Mouse (Mus musculus): Measurements from ENCODE around the gene Tceal5. TPM values are rescaled to one million over a fixed set of nuclear protein-coding genes. Genes with fewer than 3 reads are reported as not detected.

Tceal5 gene
- polyA plus RNA-seq, 1 experiment: 15.4 TPM

DNA sequence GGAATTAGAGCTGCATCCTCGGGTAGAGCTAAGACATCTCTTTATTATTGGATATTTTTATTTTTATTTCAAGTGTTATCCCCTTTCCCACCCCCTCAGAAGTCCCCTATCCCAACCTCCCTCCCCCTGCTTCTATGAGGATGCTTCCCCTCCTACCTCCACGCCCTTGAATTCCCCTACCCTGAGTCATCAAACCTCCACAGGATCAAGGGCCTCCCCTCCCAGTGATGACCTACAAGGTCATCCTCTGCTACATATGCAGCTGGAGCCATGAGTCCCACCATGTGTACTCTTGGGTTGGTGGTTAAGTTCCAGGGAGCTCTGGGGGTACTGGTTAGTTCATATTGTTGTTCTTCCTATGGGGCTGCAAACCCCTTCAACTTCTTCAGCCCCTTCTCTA, 9.7 kb upstream of the Tceal5 start:
- H3K27ac ChIP-seq (ENCODE audit: insufficient read depth, low read length): peak overlapping the region; percentile 54; the same call in 1 of the 2 replicates
- peaks cover 2% of the 10 kb centered on the region for H3K4me1 ChIP-seq (ENCODE audit: control insufficient read depth, insufficient read depth, low read length)
- H3K9ac ChIP-seq (ENCODE audit: low read depth, poor library complexity, severe bottlenecking): no peak overlapping the region
- no peaks in the 10 kb centered on the region for H3K27me3 ChIP-seq (ENCODE audit: control insufficient read depth, insufficient read depth, low read length, poor library complexity, severe bottlenecking)
- no peak overlapping the region for H3K4me3 ChIP-seq (ENCODE audit: low read depth, low read length)
- H3K36me3 ChIP-seq (ENCODE audit: control insufficient read depth, insufficient read depth, low read length, poor library complexity, severe bottlenecking): no peaks in the 10 kb centered on the region
- no peak for TF ChIP-seq POLR2A (IDR thresholded peaks at IDR 0.05; ENCODE audit: insufficient read depth, low read length)
- no peak for TF ChIP-seq EP300 (IDR thresholded peaks at IDR 0.05; ENCODE audit: insufficient read depth, low read depth, low read length)
- no peak for TF ChIP-seq CTCF (IDR thresholded peaks at IDR 0.05; ENCODE audit: low read depth, low read length)
- H3K9me3 ChIP-seq (replicated peaks; ENCODE audit: control insufficient read depth, insufficient read depth, low read length, poor library complexity, severe bottlenecking): no peaks in the 10 kb centered on the region

DNA sequence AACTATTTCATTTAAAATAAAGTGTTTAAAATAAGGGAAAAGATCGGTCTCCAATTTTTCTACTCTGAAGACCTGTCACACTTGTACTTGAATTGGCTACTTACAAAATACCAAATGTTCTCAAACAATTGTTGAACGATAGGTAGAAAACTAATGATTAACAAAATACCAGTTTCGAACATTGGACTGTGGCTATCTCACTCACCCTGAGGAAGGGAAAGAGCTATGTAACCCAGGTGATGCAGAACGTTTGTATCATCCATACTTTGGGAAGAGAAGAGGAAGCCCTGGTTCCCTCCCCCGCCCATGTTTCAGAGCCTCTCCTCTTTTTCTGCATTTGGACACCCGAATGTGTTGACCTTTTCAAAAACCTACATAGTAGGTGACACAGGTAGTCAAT, 730 bp upstream of the Tceal5 start:
- Histone ChIP-seq H3K9ac (ENCODE audit: low read depth, poor library complexity, severe bottlenecking) (no peak overlapping the region), H3K27me3 (ENCODE audit: control insufficient read depth, insufficient read depth, low read length, poor library complexity, severe bottlenecking) (no peaks in the 10 kb centered on the region), H3K4me3 (ENCODE audit: low read depth, low read length) (no peak overlapping the region), H3K27ac (ENCODE audit: insufficient read depth, low read length) (no peak overlapping the region), H3K4me1 (ENCODE audit: control insufficient read depth, insufficient read depth, low read length) (peaks cover 1% of the 10 kb centered on the region), H3K36me3 (ENCODE audit: control insufficient read depth, insufficient read depth, low read length, poor library complexity, severe bottlenecking) (no peaks in the 10 kb centered on the region), H3K9me3 (replicated peaks; ENCODE audit: control insufficient read depth, insufficient read depth, low read length, poor library complexity, severe bottlenecking) (no peaks in the 10 kb centered on the region)
- TF ChIP-seq EP300 (IDR thresholded peaks at IDR 0.05; ENCODE audit: insufficient read depth, low read depth, low read length) (no peak), CTCF (IDR thresholded peaks at IDR 0.05; ENCODE audit: low read depth, low read length) (no peak), POLR2A (IDR thresholded peaks at IDR 0.05; ENCODE audit: insufficient read depth, low read length) (no peak)

DNA sequence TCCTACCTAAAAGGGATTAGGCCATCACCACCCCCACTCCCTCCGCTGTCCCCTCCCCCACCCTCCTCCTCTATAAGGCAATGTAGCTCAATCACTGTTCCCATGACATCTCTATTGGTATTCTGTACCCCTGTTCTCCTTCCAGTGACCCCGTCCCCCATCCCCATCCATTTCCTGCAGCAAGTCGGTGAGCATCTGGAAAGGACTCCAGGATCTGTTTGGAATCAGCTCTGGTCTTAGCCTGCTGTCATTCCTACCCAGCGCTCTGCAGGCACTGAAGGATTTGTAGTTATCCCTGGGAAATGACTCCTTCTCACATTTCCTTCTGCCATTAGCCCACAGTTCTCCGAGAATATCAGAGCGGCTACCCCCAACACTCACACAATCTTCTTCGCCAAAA, 419 bp downstream of the Tceal5 start:
- Histone ChIP-seq H3K9me3 (replicated peaks; ENCODE audit: control insufficient read depth, insufficient read depth, low read length, poor library complexity, severe bottlenecking) (no peaks in the 10 kb centered on the region), H3K9ac (ENCODE audit: low read depth, poor library complexity, severe bottlenecking) (0 out of 2 replicates have a peak overlapping the region, but pooled peaks have one; percentile 35), H3K36me3 (ENCODE audit: control insufficient read depth, insufficient read depth, low read length, poor library complexity, severe bottlenecking) (no peaks in the 10 kb centered on the region), H3K4me1 (ENCODE audit: control insufficient read depth, insufficient read depth, low read length) (peaks cover 1% of the 10 kb centered on the region), H3K27me3 (ENCODE audit: control insufficient read depth, insufficient read depth, low read length, poor library complexity, severe bottlenecking) (no peaks in the 10 kb centered on the region), H3K27ac (ENCODE audit: insufficient read depth, low read length) (no peak overlapping the region), H3K4me3 (ENCODE audit: low read depth, low read length) (peak overlapping the region; percentile 36)
- TF ChIP-seq EP300 (IDR thresholded peaks at IDR 0.05; ENCODE audit: insufficient read depth, low read depth, low read length) (no peak), CTCF (IDR thresholded peaks at IDR 0.05; ENCODE audit: low read depth, low read length) (no peak), POLR2A (IDR thresholded peaks at IDR 0.05; ENCODE audit: insufficient read depth, low read length) (no peak)

DNA sequence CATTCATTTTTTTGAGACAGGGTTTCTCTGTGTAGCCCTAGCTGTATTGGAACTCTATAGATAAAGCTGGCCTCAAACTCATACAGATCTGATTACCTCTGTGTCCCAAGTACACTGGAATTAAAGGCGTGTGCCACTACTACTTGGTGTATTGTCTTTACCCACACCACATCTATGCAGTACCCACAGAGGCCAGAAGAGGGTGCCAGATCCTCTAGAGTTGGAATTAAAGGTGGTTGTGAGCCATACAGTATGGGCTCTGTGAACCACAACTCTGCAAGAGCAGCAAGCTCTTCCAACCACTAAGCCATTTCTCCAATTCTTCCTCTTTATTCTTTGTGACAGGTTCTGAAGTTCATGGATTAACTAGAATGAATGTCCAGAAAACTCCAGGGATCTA, 6.8 kb downstream of the Tceal5 start:
- no peaks in the 10 kb centered on the region for H3K9me3 ChIP-seq (replicated peaks; ENCODE audit: control insufficient read depth, insufficient read depth, low read length, poor library complexity, severe bottlenecking)
- H3K9ac ChIP-seq (ENCODE audit: low read depth, poor library complexity, severe bottlenecking): no peak overlapping the region
- H3K27me3 ChIP-seq (ENCODE audit: control insufficient read depth, insufficient read depth, low read length, poor library complexity, severe bottlenecking): no peaks in the 10 kb centered on the region
- TF ChIP-seq EP300 (IDR thresholded peaks at IDR 0.05; ENCODE audit: insufficient read depth, low read depth, low read length) (no peak), CTCF (IDR thresholded peaks at IDR 0.05; ENCODE audit: low read depth, low read length) (peak; percentile 26)
- no peak overlapping the region for H3K27ac ChIP-seq (ENCODE audit: insufficient read depth, low read length)
- no peaks in the 10 kb centered on the region for H3K36me3 ChIP-seq (ENCODE audit: control insufficient read depth, insufficient read depth, low read length, poor library complexity, severe bottlenecking)
- no peak overlapping the region for H3K4me3 ChIP-seq (ENCODE audit: low read depth, low read length)
- no peaks in the 10 kb centered on the region for H3K4me1 ChIP-seq (ENCODE audit: control insufficient read depth, insufficient read depth, low read length)

DNA sequence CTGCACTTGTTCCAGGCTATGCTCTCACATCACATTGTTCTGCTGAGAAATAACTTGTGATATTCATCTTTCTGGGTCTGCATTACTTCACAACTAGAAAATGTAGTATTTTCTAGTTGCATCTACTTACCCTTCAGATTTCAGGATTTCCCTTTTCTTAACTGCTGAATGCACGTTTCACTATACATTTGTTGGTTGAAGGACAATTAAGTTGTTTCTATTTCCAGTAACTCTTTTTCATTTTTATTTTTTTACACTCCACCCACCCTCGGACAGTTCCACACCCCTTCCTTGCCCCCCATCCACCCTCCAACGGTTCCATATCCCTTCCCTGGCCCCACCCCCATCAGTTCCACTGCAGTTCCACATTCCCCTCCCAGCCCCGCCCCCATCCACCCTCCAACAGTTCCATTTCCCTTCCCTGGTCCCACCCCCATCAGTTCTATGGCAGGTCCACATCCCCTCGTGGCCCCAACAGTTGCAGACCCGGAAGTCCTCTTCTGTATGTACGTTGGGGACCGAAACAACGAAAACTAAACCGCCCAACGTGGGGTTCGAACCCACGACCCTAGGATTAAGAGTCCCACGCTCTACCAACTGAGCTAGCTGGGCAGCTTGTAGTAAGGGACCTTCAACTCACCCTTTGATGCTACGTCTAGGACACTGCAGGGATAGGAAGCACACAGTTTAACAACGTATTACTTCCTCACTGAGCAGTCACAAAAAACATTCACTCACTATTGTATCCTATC, 8.3 kb downstream of the Tceal5 start:
- no peak overlapping the region for H3K27ac ChIP-seq (ENCODE audit: insufficient read depth, low read length)
- H3K9ac ChIP-seq (ENCODE audit: low read depth, poor library complexity, severe bottlenecking): no peak overlapping the region
- H3K9me3 ChIP-seq (replicated peaks; ENCODE audit: control insufficient read depth, insufficient read depth, low read length, poor library complexity, severe bottlenecking): no peaks in the 10 kb centered on the region
- H3K4me3 ChIP-seq (ENCODE audit: low read depth, low read length): no peak overlapping the region
- no peaks in the 10 kb centered on the region for H3K36me3 ChIP-seq (ENCODE audit: control insufficient read depth, insufficient read depth, low read length, poor library complexity, severe bottlenecking)
- TF ChIP-seq CTCF (IDR thresholded peaks at IDR 0.05; ENCODE audit: low read depth, low read length) (no peak), POLR2A (IDR thresholded peaks at IDR 0.05; ENCODE audit: insufficient read depth, low read length) (no peak), EP300 (IDR thresholded peaks at IDR 0.05; ENCODE audit: insufficient read depth, low read depth, low read length) (no peak)
- H3K27me3 ChIP-seq (ENCODE audit: control insufficient read depth, insufficient read depth, low read length, poor library complexity, severe bottlenecking): no peaks in the 10 kb centered on the region
- H3K4me1 ChIP-seq (ENCODE audit: control insufficient read depth, insufficient read depth, low read length): no peaks in the 10 kb centered on the region

DNA sequence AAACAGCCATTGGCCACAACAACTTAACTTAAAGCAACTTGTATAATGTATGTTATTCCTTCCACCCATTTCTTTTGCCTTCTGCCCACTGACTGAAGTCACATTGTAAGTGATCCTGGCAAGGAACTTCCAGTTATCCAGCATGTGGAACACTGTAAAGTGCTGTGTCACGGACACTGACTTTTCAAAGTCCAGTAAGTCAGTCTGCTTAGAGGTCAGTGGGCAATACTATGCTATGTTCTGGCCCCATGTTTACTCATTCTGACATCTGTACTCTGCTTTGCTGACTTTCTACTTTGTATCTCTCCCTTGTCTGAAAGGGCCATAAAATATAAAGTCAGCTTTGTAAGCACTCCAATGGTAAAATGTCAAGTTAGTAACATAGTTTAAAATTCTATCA, 20.6 kb downstream of the Tceal5 start:
- TF ChIP-seq CTCF (IDR thresholded peaks at IDR 0.05; ENCODE audit: low read depth, low read length) (no peak), POLR2A (IDR thresholded peaks at IDR 0.05; ENCODE audit: insufficient read depth, low read length) (no peak), EP300 (IDR thresholded peaks at IDR 0.05; ENCODE audit: insufficient read depth, low read depth, low read length) (no peak)
- H3K9me3 ChIP-seq (replicated peaks; ENCODE audit: control insufficient read depth, insufficient read depth, low read length, poor library complexity, severe bottlenecking): no peaks in the 10 kb centered on the region
- no peak overlapping the region for H3K4me3 ChIP-seq (ENCODE audit: low read depth, low read length)
- H3K27me3 ChIP-seq (ENCODE audit: control insufficient read depth, insufficient read depth, low read length, poor library complexity, severe bottlenecking): no peaks in the 10 kb centered on the region
- H3K27ac ChIP-seq (ENCODE audit: insufficient read depth, low read length): no peak overlapping the region
- no peak overlapping the region for H3K9ac ChIP-seq (ENCODE audit: low read depth, poor library complexity, severe bottlenecking)
- H3K36me3 ChIP-seq (ENCODE audit: control insufficient read depth, insufficient read depth, low read length, poor library complexity, severe bottlenecking): no peaks in the 10 kb centered on the region
- peaks cover 2% of the 10 kb centered on the region for H3K4me1 ChIP-seq (ENCODE audit: control insufficient read depth, insufficient read depth, low read length)

Data from ES-Bruce4 (cell line).